Mouse (Mus musculus): ENCODE measurements around the gene Rbfox1. TPM values are rescaled to one million over a fixed set of nuclear protein-coding genes. Genes with fewer than 3 reads are reported as not detected.

The Rbfox1 gene
- polyA plus RNA-seq, 1 experiment: 1.4 TPM

- H3K4me1 ChIP-seq (ENCODE audit: control insufficient read depth, insufficient read depth, low read length): no peaks in the 10 kb centered on the region
- TF ChIP-seq CTCF (IDR thresholded peaks at IDR 0.05; ENCODE audit: borderline replicate concordance, insufficient read depth, low read length): no peak
- TF ChIP-seq POLR2A (IDR thresholded peaks at IDR 0.05; ENCODE audit: low read depth, low read length): no peak
- no peak overlapping the region for H3K4me3 ChIP-seq (ENCODE audit: insufficient read depth, low read length)
- no peak overlapping the region for H3K27ac ChIP-seq (ENCODE audit: insufficient read depth, low read length)
These were observed 1366.5 kb downstream of the Rbfox1 start for GRCm38 (mm10) chr16:7251696-7252095.

GRCm38 (mm10) chr16:7257366-7257765 lies 1372.2 kb downstream of the Rbfox1 start:
- no peaks in the 10 kb centered on the region for H3K4me1 ChIP-seq (ENCODE audit: control insufficient read depth, insufficient read depth, low read length)
- H3K4me3 ChIP-seq (ENCODE audit: insufficient read depth, low read length): no peak overlapping the region
- no peak overlapping the region for H3K27ac ChIP-seq (ENCODE audit: insufficient read depth, low read length)
- TF ChIP-seq CTCF (IDR thresholded peaks at IDR 0.05; ENCODE audit: borderline replicate concordance, insufficient read depth, low read length) (no peak), POLR2A (IDR thresholded peaks at IDR 0.05; ENCODE audit: low read depth, low read length) (no peak)

DNA sequence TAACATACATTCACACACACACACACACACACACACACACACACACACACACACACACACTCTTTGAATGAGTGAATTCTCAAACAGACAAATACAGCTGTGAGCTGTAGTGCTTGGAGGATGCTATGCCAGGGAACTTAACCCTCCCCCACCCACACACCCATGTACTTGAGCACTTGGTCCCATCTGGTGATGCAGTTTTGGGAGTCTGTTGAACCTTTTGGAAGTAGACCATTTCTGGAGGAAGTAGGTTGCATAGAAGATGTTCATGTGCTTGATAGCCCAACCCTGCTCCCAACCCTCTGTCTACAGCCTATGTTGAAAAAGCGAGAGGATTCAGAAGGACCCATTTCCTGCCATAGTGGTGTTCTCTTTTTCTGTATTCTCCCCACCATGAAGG lies 1378.1 kb downstream of the Rbfox1 start:
- Histone ChIP-seq H3K4me3 (ENCODE audit: insufficient read depth, low read length) (no peak overlapping the region), H3K27ac (ENCODE audit: insufficient read depth, low read length) (no peak overlapping the region), H3K4me1 (ENCODE audit: control insufficient read depth, insufficient read depth, low read length) (no peaks in the 10 kb centered on the region)
- no peak for TF ChIP-seq CTCF (IDR thresholded peaks at IDR 0.05; ENCODE audit: borderline replicate concordance, insufficient read depth, low read length)
- TF ChIP-seq POLR2A (IDR thresholded peaks at IDR 0.05; ENCODE audit: low read depth, low read length): no peak

DNA sequence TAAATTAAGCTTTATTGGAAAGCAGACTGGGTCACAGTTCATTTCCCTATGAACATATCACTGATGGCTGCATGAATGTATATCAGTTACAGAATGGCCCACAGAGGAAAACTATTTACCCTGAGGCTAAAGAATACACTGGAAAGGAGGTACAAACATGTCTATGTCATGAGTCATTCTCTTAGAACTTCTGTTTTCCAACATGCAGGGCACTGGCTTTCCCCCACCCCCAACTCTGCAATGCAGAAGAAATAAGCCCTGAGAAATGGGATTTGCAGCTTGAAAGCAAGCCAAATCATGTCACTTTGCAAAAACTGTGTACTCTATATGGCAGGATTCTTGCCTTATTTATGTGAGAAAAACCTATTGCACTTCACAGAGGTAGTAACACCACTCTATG lies 1380.6 kb downstream of the Rbfox1 start:
- no peak overlapping the region for H3K4me3 ChIP-seq (ENCODE audit: insufficient read depth, low read length)
- no peak for TF ChIP-seq POLR2A (IDR thresholded peaks at IDR 0.05; ENCODE audit: low read depth, low read length)
- TF ChIP-seq CTCF (IDR thresholded peaks at IDR 0.05; ENCODE audit: borderline replicate concordance, insufficient read depth, low read length): no peak
- H3K27ac ChIP-seq (ENCODE audit: insufficient read depth, low read length): no peak overlapping the region
- H3K4me1 ChIP-seq (ENCODE audit: control insufficient read depth, insufficient read depth, low read length): no peaks in the 10 kb centered on the region

- TF ChIP-seq CTCF (IDR thresholded peaks at IDR 0.05; ENCODE audit: borderline replicate concordance, insufficient read depth, low read length): no peak
- Histone ChIP-seq H3K4me3 (ENCODE audit: insufficient read depth, low read length) (no peak overlapping the region), H3K4me1 (ENCODE audit: control insufficient read depth, insufficient read depth, low read length) (peaks cover 5% of the 10 kb centered on the region), H3K27ac (ENCODE audit: insufficient read depth, low read length) (no peak overlapping the region)
These were observed 1390.3 kb downstream of the Rbfox1 start for GRCm38 (mm10) chr16:7275501-7275900.

- Histone ChIP-seq H3K4me1 (ENCODE audit: control insufficient read depth, insufficient read depth, low read length) (peaks cover 5% of the 10 kb centered on the region), H3K27ac (ENCODE audit: insufficient read depth, low read length) (no peak overlapping the region), H3K4me3 (ENCODE audit: insufficient read depth, low read length) (no peak overlapping the region)
- TF ChIP-seq CTCF (IDR thresholded peaks at IDR 0.05; ENCODE audit: borderline replicate concordance, insufficient read depth, low read length) (no peak), POLR2A (IDR thresholded peaks at IDR 0.05; ENCODE audit: low read depth, low read length) (no peak)
These were observed 1390.7 kb downstream of the Rbfox1 start for GRCm38 (mm10) chr16:7275901-7276300.

GRCm38 (mm10) chr16:7279544-7279943 lies 1394.4 kb downstream of the Rbfox1 start:
- TF ChIP-seq CTCF (IDR thresholded peaks at IDR 0.05; ENCODE audit: borderline replicate concordance, insufficient read depth, low read length) (no peak), POLR2A (IDR thresholded peaks at IDR 0.05; ENCODE audit: low read depth, low read length) (no peak)
- H3K4me3 ChIP-seq (ENCODE audit: insufficient read depth, low read length): no peak overlapping the region
- H3K4me1 ChIP-seq (ENCODE audit: control insufficient read depth, insufficient read depth, low read length): peaks cover 5% of the 10 kb centered on the region
- peak overlapping the region; percentile 44; the same call in 1 of the 2 replicates for H3K27ac ChIP-seq (ENCODE audit: insufficient read depth, low read length)

DNA sequence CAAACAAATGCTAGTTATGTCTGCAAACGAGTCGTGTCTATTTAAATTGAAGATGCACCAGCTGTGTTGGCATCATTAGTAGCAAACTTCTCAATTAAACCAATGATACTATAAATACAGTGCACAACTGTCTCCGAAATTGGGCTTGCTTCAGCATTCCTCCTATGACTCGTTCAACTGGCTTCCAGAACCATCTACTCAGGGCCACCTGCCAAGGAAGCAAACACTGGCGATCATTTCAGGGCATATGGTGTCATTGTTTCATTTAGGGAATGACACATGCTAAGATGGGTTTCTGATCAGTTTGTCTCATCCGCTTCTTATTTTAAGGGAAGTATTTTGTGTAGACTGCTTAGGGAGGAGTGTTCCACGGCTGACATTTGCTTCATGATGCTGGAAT lies 1397.1 kb downstream of the Rbfox1 start:
- TF ChIP-seq CTCF (IDR thresholded peaks at IDR 0.05; ENCODE audit: borderline replicate concordance, insufficient read depth, low read length) (no peak), POLR2A (IDR thresholded peaks at IDR 0.05; ENCODE audit: low read depth, low read length) (no peak)
- Histone ChIP-seq H3K4me1 (ENCODE audit: control insufficient read depth, insufficient read depth, low read length) (peaks cover 5% of the 10 kb centered on the region), H3K4me3 (ENCODE audit: insufficient read depth, low read length) (no peak overlapping the region), H3K27ac (ENCODE audit: insufficient read depth, low read length) (no peak overlapping the region)

DNA sequence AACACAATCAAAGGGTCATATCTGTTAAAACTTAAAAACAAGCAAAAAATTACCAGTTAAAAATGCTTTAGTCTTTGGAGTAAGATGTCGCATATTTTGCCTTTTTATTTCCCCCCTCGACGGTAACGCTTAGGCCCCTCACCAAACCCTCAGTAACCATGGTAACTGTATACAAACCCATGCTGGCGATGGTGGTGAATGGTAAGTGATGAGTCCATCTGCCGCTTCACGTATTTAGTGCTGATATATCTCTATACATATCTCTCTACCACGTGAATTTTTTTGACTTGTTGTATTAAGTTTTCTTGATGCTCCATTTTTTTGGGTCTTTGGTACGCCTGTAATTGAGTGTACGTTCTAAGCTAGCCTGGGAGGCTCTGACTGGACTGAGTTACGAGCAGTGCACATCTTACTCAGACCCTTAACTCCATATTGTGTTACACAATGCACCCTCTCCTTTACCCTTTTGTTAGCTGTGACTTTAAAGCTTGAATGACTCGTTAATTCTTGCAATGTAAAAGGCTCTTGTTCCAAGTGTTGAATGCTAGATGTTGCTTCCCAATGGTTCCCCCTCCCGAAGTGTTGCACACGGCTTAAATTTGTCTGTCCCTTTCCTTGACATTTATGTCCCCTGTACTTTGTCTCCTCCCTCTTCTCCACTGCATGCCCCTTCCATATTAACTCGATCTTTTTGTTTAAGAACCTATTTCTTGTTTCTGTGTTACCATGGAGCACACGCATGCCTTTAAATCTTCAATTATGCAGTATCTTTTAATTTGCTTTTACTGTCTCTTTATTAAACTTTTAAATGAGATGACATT lies 1408.0 kb downstream of the Rbfox1 start:
- Histone ChIP-seq H3K27ac (ENCODE audit: insufficient read depth, low read length) (no peak overlapping the region), H3K4me1 (ENCODE audit: control insufficient read depth, insufficient read depth, low read length) (no peaks in the 10 kb centered on the region), H3K4me3 (ENCODE audit: insufficient read depth, low read length) (no peak overlapping the region)
- TF ChIP-seq CTCF (IDR thresholded peaks at IDR 0.05; ENCODE audit: borderline replicate concordance, insufficient read depth, low read length) (no peak), POLR2A (IDR thresholded peaks at IDR 0.05; ENCODE audit: low read depth, low read length) (no peak)

DNA sequence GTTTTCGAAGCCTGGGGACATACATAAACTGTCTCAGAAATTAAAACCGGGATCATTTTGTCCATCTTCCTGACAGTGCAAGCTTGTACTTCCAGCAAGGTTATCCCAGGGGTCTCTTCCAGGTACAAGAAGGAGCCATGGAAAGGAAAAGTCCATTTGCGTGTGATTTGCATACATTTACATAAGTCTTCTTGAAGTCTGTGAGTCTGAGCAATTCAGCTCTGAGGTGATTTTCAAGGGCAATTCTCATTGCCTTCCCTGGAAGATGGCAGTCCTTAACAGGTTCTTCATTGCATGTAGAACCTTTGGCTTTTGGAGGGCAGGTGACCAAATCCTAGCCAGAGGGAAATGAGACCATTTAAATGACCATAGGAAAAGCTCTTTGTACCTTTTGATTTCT lies 1417.3 kb downstream of the Rbfox1 start:
- Histone ChIP-seq H3K4me1 (ENCODE audit: control insufficient read depth, insufficient read depth, low read length) (no peaks in the 10 kb centered on the region), H3K27ac (ENCODE audit: insufficient read depth, low read length) (no peak overlapping the region), H3K4me3 (ENCODE audit: insufficient read depth, low read length) (no peak overlapping the region)
- TF ChIP-seq POLR2A (IDR thresholded peaks at IDR 0.05; ENCODE audit: low read depth, low read length) (no peak), CTCF (IDR thresholded peaks at IDR 0.05; ENCODE audit: borderline replicate concordance, insufficient read depth, low read length) (no peak)
